Mouse (Mus musculus): ENCODE data around the gene Wiz. TPM values are rescaled to one million over a fixed set of nuclear protein-coding genes. Genes with fewer than 3 reads are reported as not detected.

Gene Wiz
- polyA plus RNA-seq, 1 experiment from 2014 or later, result 56.5 TPM

GRCm38 (mm10) chr17:32359928-32360327 lies 29.3 kb downstream of the Wiz start:
- in situ Hi-C loops (cut with MboI; ENCODE audit: low pct_unique_long_range_greater_than_20kb), result no loop called here
- no peak for DNase-seq (ENCODE audit: low read depth, low spot score)
- ChIA-PET CTCF (no interaction called here), POLR2A (no interaction called here)
- no peak for ATAC-seq
- TF ChIP-seq CTCF (IDR thresholded peaks at IDR 0.05), result no peak
- H3K27me3 ChIP-seq, result no peaks in the 10 kb centered on the region

- ChIA-PET CTCF (no interaction called here), POLR2A (no interaction called here)
- no peak for ATAC-seq
- no peak for TF ChIP-seq CTCF (IDR thresholded peaks at IDR 0.05)
- in situ Hi-C loops (cut with MboI; ENCODE audit: low pct_unique_long_range_greater_than_20kb), result no loop called here
- no peaks in the 10 kb centered on the region for H3K27me3 ChIP-seq
- DNase-seq (ENCODE audit: low read depth, low spot score), result no peak
These were observed 30.3 kb downstream of the Wiz start for GRCm38 (mm10) chr17:32358943-32359340.

- ChIA-PET CTCF (no interaction called here), POLR2A (no interaction called here)
- DNase-seq (ENCODE audit: low read depth, low spot score), result no peak
- H3K27me3 ChIP-seq, result no peaks in the 10 kb centered on the region
- ATAC-seq, result no peak
- TF ChIP-seq CTCF (IDR thresholded peaks at IDR 0.05), result no peak
- in situ Hi-C loops (cut with MboI; ENCODE audit: low pct_unique_long_range_greater_than_20kb), result no loop called here
These were observed 30.9 kb downstream of the Wiz start for GRCm38 (mm10) chr17:32358192-32358942.

GRCm38 (mm10) chr17:32356766-32357760 lies 32.2 kb downstream of the Wiz start:
- no peak for DNase-seq (ENCODE audit: low read depth, low spot score)
- in situ Hi-C loops (cut with MboI; ENCODE audit: low pct_unique_long_range_greater_than_20kb), result no loop called here
- H3K27me3 ChIP-seq, result no peaks in the 10 kb centered on the region
- ATAC-seq, result no peak
- CTCF ChIA-PET, result no interaction called here
- TF ChIP-seq CTCF (IDR thresholded peaks at IDR 0.05), result no peak
- POLR2A ChIA-PET, result interaction anchor here (0.7 to 1.5 kb wide), 2 partner anchors 25 to 132 kb away, joined by 3 to 5 read pairs; no protein-coding TSS in a partner anchor

- CTCF ChIA-PET, result no interaction called here
- TF ChIP-seq CTCF (IDR thresholded peaks at IDR 0.05), result no peak
- POLR2A ChIA-PET, result interaction anchor here (1.5 kb wide), 1 partner anchor 26 kb away, joined by 5 read pairs; no protein-coding TSS in a partner anchor
- ATAC-seq (no peak), DNase-seq (ENCODE audit: low read depth, low spot score) (no peak)
- in situ Hi-C loops (cut with MboI; ENCODE audit: low pct_unique_long_range_greater_than_20kb), result no loop called here
- no peaks in the 10 kb centered on the region for H3K27me3 ChIP-seq
These were observed 33.0 kb downstream of the Wiz start for GRCm38 (mm10) chr17:32356281-32356680.

GRCm38 (mm10) chr17:32355031-32355430 lies 34.2 kb downstream of the Wiz start:
- ChIA-PET CTCF (interaction anchor here (1.3 to 1.6 kb wide), 2 partner anchors 10 to 31 kb away, joined by 3 read pairs; no protein-coding TSS in a partner anchor), POLR2A (no interaction called here)
- in situ Hi-C loops (cut with MboI; ENCODE audit: low pct_unique_long_range_greater_than_20kb), result no loop called here
- H3K27me3 ChIP-seq, result no peaks in the 10 kb centered on the region
- no peak for TF ChIP-seq CTCF (IDR thresholded peaks at IDR 0.05)
- ATAC-seq (no peak), DNase-seq (ENCODE audit: low read depth, low spot score) (no peak)

- ATAC-seq (no peak), DNase-seq (ENCODE audit: low read depth, low spot score) (no peak)
- no peaks in the 10 kb centered on the region for H3K27me3 ChIP-seq
- ChIA-PET CTCF (interaction anchor here (1.0 to 1.7 kb wide), 3 partner anchors 11 to 33 kb away, joined by 3 read pairs; no protein-coding TSS in a partner anchor), POLR2A (interaction anchor here (0.6 kb wide), 1 partner anchor 9 kb away, joined by 3 read pairs; no protein-coding TSS in a partner anchor)
- in situ Hi-C loops (cut with MboI; ENCODE audit: low pct_unique_long_range_greater_than_20kb), result no loop called here
- no peak for TF ChIP-seq CTCF (IDR thresholded peaks at IDR 0.05)
These were observed 35.0 kb downstream of the Wiz start for GRCm38 (mm10) chr17:32354211-32354610.

- in situ Hi-C loops (cut with MboI; ENCODE audit: low pct_unique_long_range_greater_than_20kb), result no loop called here
- peak; percentile 83 for DNase-seq (ENCODE audit: low read depth, low spot score)
- POLR2A ChIA-PET, result interaction anchor here (0.6 kb wide), 1 partner anchor 10 kb away, joined by 3 read pairs; no protein-coding TSS in a partner anchor
- ATAC-seq, result peak; percentile 78
- no peak for TF ChIP-seq CTCF (IDR thresholded peaks at IDR 0.05)
- CTCF ChIA-PET, result interaction anchor here (1.0 to 1.7 kb wide), 3 partner anchors 11 to 34 kb away, joined by 3 read pairs; no protein-coding TSS in a partner anchor
- H3K27me3 ChIP-seq, result no peaks in the 10 kb centered on the region
These were observed 35.5 kb downstream of the Wiz start for GRCm38 (mm10) chr17:32353696-32354095.

- H3K27me3 ChIP-seq, result no peaks in the 10 kb centered on the region
- ChIA-PET CTCF (interaction anchor here (1.0 to 2.3 kb wide), 2 partner anchors 32 to 35 kb away, joined by 4 to 9 read pairs; no protein-coding TSS in a partner anchor), POLR2A (no interaction called here)
- ATAC-seq, result no peak
- TF ChIP-seq CTCF (IDR thresholded peaks at IDR 0.05), result no peak
- DNase-seq (ENCODE audit: low read depth, low spot score), result no peak
- in situ Hi-C loops (cut with MboI; ENCODE audit: low pct_unique_long_range_greater_than_20kb), result no loop called here
These were observed 37.5 kb downstream of the Wiz start for GRCm38 (mm10) chr17:32351726-32352125.

GRCm38 (mm10) chr17:32351269-32351668 lies 38.0 kb downstream of the Wiz start:
- DNase-seq (ENCODE audit: low read depth, low spot score), result no peak
- no peak for ATAC-seq
- in situ Hi-C loops (cut with MboI; ENCODE audit: low pct_unique_long_range_greater_than_20kb), result no loop called here
- no peak for TF ChIP-seq CTCF (IDR thresholded peaks at IDR 0.05)
- ChIA-PET POLR2A (no interaction called here), CTCF (interaction anchor here (1.0 to 2.3 kb wide), 3 partner anchors 10 to 36 kb away, joined by 4 to 9 read pairs (median 5); no protein-coding TSS in a partner anchor)
- no peaks in the 10 kb centered on the region for H3K27me3 ChIP-seq

All from Patski (cell line).